Mouse (Mus musculus): ENCODE measurements at regions not wholly inside any gene's neighbourhood (a gene's known extent, or its start where the extent isn't known, plus 50 kb on each side); places are given as distances from the start of the nearest gene placed in this dataset.
"Not testable (repeated sequence)": the region's sequence is repeated elsewhere in the genome, so short reads cannot be mapped to it uniquely, and the experiment has no call there.

- no peak for DNase-seq
Measured at GRCm38 (mm10) chr8:103699016-103699520, 402.4 kb upstream of the Cdh5 start.

GRCm38 (mm10) chr8:103702236-103702635, 399.2 kb upstream of the Cdh5 start:
- intact Hi-C loops (cut with DNase I; ENCODE audit: low total_unique reads): no loop called here
- no peak for DNase-seq

More at GRCm38 (mm10) chr8:103699016-103699520, 402.4 kb upstream of the Cdh5 start:
- intact Hi-C loops (cut with DNase I; ENCODE audit: low total_unique reads): no loop called here

- intact Hi-C loops (cut with DNase I; ENCODE audit: low total_unique reads): no loop called here
- DNase-seq: no peak
Measured at GRCm38 (mm10) chr8:103706084-103706483, 395.3 kb upstream of the Cdh5 start.

- DNase-seq; intact Hi-C loops (cut with DNase I; ENCODE audit: low total_unique reads): not testable (repeated sequence)
Measured at GRCm38 (mm10) chr8:103710871-103711270, 390.6 kb upstream of the Cdh5 start.

- DNase-seq: no peak
- intact Hi-C loops (cut with DNase I; ENCODE audit: low total_unique reads): no loop called here
Measured at GRCm38 (mm10) chr8:103717723-103718122, 383.7 kb upstream of the Cdh5 start.

- intact Hi-C loops (cut with DNase I; ENCODE audit: low total_unique reads): no loop called here
- no peak for DNase-seq
Measured at GRCm38 (mm10) chr8:103733466-103733865, 368.0 kb upstream of the Cdh5 start.

GRCm38 (mm10) chr8:103738330-103738729, 363.1 kb upstream of the Cdh5 start:
- DNase-seq: peak; percentile 35
- intact Hi-C loops (cut with DNase I; ENCODE audit: low total_unique reads): no loop called here

- no peak for DNase-seq
- intact Hi-C loops (cut with DNase I; ENCODE audit: low total_unique reads): no loop called here
Measured at GRCm38 (mm10) chr8:103741395-103741794, 360.0 kb upstream of the Cdh5 start.

- no peak for DNase-seq
- intact Hi-C loops (cut with DNase I; ENCODE audit: low total_unique reads): no loop called here
Measured at GRCm38 (mm10) chr8:103748734-103749133, 352.7 kb upstream of the Cdh5 start.

- no peak for DNase-seq
- intact Hi-C loops (cut with DNase I; ENCODE audit: low total_unique reads): no loop called here
Measured at GRCm38 (mm10) chr8:103750278-103751097, 350.9 kb upstream of the Cdh5 start.

- DNase-seq: no peak
- intact Hi-C loops (cut with DNase I; ENCODE audit: low total_unique reads): no loop called here
Measured at GRCm38 (mm10) chr8:103751161-103751560, 350.3 kb upstream of the Cdh5 start.

GRCm38 (mm10) chr8:103763821-103764220, 337.6 kb upstream of the Cdh5 start:
- DNase-seq: no peak
- intact Hi-C loops (cut with DNase I; ENCODE audit: low total_unique reads): no loop called here

- DNase-seq: no peak
- intact Hi-C loops (cut with DNase I; ENCODE audit: low total_unique reads): no loop called here
Measured at GRCm38 (mm10) chr8:103779658-103780057, 321.8 kb upstream of the Cdh5 start.

- intact Hi-C loops (cut with DNase I; ENCODE audit: low total_unique reads): no loop called here
- no peak for DNase-seq
Measured at GRCm38 (mm10) chr8:103788308-103788707, 313.1 kb upstream of the Cdh5 start.

- no peak for DNase-seq
- intact Hi-C loops (cut with DNase I; ENCODE audit: low total_unique reads): no loop called here
Measured at GRCm38 (mm10) chr8:103793331-103793730, 308.1 kb upstream of the Cdh5 start.

- intact Hi-C loops (cut with DNase I; ENCODE audit: low total_unique reads); DNase-seq: not testable (repeated sequence)
Measured at GRCm38 (mm10) chr8:103798630-103799029, 302.8 kb upstream of the Cdh5 start.

GRCm38 (mm10) chr8:103808171-103808570, 293.3 kb upstream of the Cdh5 start:
- intact Hi-C loops (cut with DNase I; ENCODE audit: low total_unique reads): loop anchor here (10.0 kb wide), 1 partner anchor 987 kb away; no protein-coding TSS in a partner anchor
- no peak for DNase-seq

GRCm38 (mm10) chr8:103808580-103808979, 292.8 kb upstream of the Cdh5 start:
- intact Hi-C loops (cut with DNase I; ENCODE audit: low total_unique reads): loop anchor here (10.0 kb wide), 1 partner anchor 986 kb away; no protein-coding TSS in a partner anchor

GRCm38 (mm10) chr8:103809140-103809539, 292.3 kb upstream of the Cdh5 start:
- intact Hi-C loops (cut with DNase I; ENCODE audit: low total_unique reads): loop anchor here (10.0 kb wide), 1 partner anchor 986 kb away; no protein-coding TSS in a partner anchor
- no peak for DNase-seq

More at GRCm38 (mm10) chr8:103808580-103808979, 292.8 kb upstream of the Cdh5 start:
- no peak for DNase-seq

GRCm38 (mm10) chr8:103813954-103814591, 287.4 kb upstream of the Cdh5 start:
- intact Hi-C loops (cut with DNase I; ENCODE audit: low total_unique reads): no loop called here
- peak; percentile 12 for DNase-seq
